Mouse (Mus musculus) MEL (cell line): ENCODE measurements at regions not wholly inside any gene's neighbourhood (a gene's known extent, or its start where the extent isn't known, plus 50 kb on each side); places are given as distances from the start of the nearest gene placed in this dataset.

Experiments
- CTCF ChIP-seq, 3 experiments: IDR thresholded peaks in 2 of 3; conservative IDR thresholded peaks in 1 of 3; 2 replicates each; pipeline ENCODE4 v1.5.1; 2011 to 2012; ENCODE audit warnings: low read length in 3 of 3, low read depth in 2 of 3, mild to moderate bottlenecking in 2 of 3, improper control_type of control experiment in 1 of 3, inconsistent platforms in 1 of 3, mixed read lengths in 1 of 3, moderate library complexity in 1 of 3; ENCODE audit not compliant: control insufficient read depth in 1 of 3, insufficient read depth in 1 of 3, poor library complexity in 1 of 3, severe bottlenecking in 1 of 3
- GATA1 ChIP-seq: IDR thresholded peaks from 2 replicates; pipeline ENCODE4 v1.6.1; 2011; ENCODE audit warnings: low read depth, low read length, improper control_type of control experiment
- POLR2A ChIP-seq, 2 experiments: IDR thresholded peaks; 2 replicates each; pipeline ENCODE4 v1.6.1; 2011 to 2012; ENCODE audit warnings: low read length in 2 of 2, mild to moderate bottlenecking in 2 of 2, control low read depth in 1 of 2, improper control_type of control experiment in 1 of 2, low read depth in 1 of 2, moderate library complexity in 1 of 2; ENCODE audit not compliant: control insufficient read depth in 1 of 2, insufficient read depth in 1 of 2, poor library complexity in 1 of 2
- TAL1 ChIP-seq: IDR thresholded peaks from 2 replicates; pipeline ENCODE4 v1.6.1; 2012; ENCODE audit warnings: mild to moderate bottlenecking, inconsistent platforms, low read length, moderate library complexity, mixed read lengths
- TCF12 ChIP-seq: IDR thresholded peaks from 2 replicates; pipeline ENCODE4 v1.6.1; 2014; ENCODE audit warnings: low read depth, mild to moderate bottlenecking, inconsistent platforms, low read length, improper control_type of control experiment, moderate library complexity
- ZC3H11A ChIP-seq: IDR thresholded peaks from 2 replicates; pipeline ENCODE4 v1.6.1; 2012; ENCODE audit warnings: low read depth, mild to moderate bottlenecking, inconsistent platforms, low read length, improper control_type of control experiment
- ZMIZ1 ChIP-seq: IDR thresholded peaks from 2 replicates; pipeline ENCODE4 v1.6.1; 2012; ENCODE audit warnings: low read depth, mild to moderate bottlenecking, inconsistent platforms, low read length, improper control_type of control experiment, moderate library complexity

DNA sequence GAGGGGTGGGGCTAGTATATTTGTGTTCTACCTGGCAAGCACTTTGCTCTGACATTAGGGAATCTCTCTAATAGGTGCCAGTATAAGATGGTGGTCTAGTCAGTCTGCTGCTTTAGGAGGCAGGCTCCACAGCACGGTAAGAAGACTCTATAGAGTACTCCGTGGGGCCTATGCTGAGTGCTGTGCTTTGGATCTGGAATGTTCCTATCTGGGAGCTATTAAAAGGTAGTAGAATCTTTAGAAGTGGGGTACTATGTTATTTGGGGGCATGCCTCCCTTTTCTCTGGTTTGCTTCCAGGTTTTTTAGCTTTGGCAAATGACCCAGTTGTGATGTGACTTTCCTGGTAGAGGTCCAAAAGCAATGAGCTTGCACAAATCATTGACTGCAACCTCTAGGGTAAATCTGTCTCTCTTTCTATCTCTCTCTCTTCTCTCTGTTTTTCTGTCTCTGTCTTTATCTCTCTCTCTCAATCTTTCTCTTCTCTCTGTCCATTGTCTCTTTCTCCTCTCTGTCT is 208.6 kb upstream of the Camk1g start:
- TF ChIP-seq CTCF (IDR thresholded peaks at IDR 0.05 in 2 of 3, conservative IDR thresholded peaks at IDR 0.05 in 1 of 3; ENCODE audit: control insufficient read depth in 1 of 3, insufficient read depth in 1 of 3, low read depth in 2 of 3, low read length in 3 of 3, poor library complexity in 1 of 3, severe bottlenecking in 1 of 3) (no peak), GATA1 (no peak), POLR2A (IDR thresholded peaks at IDR 0.05; ENCODE audit: control insufficient read depth in 1 of 2, insufficient read depth in 1 of 2, low read depth in 1 of 2, low read length in 2 of 2, poor library complexity in 1 of 2) (no peak), TAL1 (no peak), ZC3H11A (no peak), TCF12 (no peak), ZMIZ1 (no peak)
